Mouse (Mus musculus) CD4-positive, CD25-positive, alpha-beta regulatory T cell, adult 2 months (primary cell): Measurements from ENCODE around the gene Mapk6.
A peak's percentile ranks its signal among the peaks of the same experiment; 100 is the strongest.
"Not testable (repeated sequence)": the region's sequence is repeated elsewhere in the genome, so short reads cannot be mapped to it uniquely, and the experiment has no call there.

Experiments
- DNase-seq: peaks from one replicate; pipeline ENCODE4 v3.0.0-alpha.2; 2012; ENCODE audit warnings: low read depth, low spot score

Gene Mapk6

DNA sequence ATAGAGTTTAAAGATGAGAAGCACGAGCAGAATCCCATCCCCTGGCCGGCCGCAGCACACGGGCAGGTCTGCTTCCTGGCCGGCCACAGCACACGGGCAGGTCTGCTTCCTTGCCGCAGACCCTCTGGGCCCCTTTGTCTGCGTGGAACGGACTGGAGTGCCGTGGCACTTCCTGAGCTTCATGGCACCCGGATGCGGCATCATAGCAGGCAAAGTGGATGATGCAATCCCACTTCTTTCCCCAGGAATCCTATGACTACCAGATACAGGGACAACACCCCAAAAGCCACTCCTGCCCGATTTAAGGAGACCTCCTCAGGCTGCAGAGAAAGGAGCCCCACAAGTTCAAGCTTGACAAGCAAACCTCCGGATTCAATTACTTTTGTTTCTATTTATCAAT is 27.0 kb downstream of the Mapk6 start:
- no peak for DNase-seq

DNA sequence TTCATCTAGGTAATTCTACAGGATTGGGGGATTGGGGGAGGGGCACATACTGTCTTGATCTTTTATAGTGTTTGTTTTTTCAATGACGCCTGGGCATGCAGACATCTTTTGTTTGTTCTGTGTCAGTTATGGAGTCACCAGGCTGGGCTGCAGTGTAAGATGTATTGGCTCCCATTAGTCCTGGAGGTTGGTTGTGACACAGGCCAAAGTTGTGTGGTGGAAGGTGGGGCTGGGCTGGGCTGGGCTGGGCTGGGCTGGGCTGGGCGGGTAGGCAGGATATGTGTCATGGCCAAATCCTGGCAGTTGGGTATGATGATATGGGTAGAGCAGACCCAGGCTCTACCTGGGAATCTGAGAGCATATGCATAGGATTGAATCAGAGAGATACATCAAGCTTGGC is 31.0 kb downstream of the Mapk6 start:
- DNase-seq, result no peak

DNA sequence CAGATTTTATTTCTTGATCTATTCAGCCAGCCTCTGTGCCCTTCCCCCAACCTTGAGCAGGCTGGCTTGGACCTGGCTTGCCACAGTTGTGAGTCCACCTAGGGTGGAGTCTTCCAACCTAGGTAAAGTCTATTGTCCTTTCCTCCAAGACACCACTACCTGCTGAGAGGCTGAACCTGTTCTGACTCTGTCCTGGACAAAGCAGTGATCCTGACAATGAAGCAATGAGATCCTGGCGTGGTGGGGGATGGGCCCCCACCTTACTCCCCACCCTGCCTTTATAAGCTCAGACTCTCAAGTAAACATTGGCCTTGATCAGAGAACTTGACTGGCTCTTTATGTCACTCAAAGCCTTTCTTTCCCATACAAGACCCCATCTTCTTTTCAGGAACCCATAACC is 33.4 kb downstream of the Mapk6 start:
- no peak for DNase-seq

DNA sequence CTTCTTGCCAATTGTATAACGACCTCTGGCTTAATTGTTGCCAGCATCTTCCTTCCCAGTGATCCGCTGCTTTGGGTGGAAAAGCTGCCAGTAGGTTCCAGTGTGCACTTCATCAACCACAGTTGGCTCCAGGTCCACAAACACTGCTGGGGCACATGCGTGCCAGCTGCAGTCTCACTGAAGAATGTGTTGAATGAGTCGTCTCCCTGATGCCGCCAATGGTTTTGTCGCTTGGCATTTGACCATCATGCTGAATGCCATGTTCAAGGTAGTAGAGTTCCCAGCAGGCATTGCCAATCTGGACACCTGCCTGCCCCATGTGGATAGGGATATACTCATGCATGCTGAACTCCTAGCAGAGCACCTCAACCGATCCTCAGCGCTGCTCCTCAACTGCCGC is 34.2 kb downstream of the Mapk6 start:
- no peak for DNase-seq

DNA sequence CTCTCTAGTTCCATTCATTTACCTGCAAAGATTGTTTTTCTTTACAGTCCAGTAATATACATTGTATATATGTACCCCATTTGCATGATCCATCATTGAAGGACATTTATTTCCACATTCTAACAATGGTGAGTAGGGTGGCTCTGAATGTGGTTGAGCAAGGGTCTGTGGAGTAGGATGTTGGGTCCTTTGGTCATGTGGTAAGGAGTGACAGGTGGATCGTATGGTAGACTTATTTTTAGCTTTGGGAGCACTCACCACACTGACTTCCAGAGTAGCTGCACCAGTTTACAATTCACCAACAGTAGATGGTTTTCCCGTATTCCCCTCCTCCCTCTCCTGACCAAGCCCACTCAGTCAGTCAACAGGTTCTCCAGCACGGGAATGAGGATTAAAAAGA is 41.0 kb downstream of the Mapk6 start:
- DNase-seq, result no peak

DNA sequence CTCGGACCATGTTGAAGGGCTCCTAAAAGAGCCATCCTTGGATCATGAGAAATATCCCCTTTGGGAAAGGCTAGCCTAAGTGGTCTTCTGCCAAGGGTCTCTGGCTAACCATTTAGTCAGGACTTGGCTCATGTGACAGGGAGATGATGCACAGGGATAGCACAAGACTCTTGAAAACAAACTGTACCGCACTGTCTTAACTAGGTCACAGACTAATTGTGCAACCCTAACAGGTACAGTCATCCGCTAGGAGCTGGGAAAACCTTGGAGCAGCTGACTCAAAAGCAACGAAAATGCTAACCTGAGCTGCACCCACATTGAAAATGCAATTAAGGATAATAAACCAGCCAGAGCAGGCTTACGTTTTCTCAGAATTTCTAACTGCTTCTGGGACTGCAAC is 43.6 kb downstream of the Mapk6 start:
- no peak for DNase-seq

DNA sequence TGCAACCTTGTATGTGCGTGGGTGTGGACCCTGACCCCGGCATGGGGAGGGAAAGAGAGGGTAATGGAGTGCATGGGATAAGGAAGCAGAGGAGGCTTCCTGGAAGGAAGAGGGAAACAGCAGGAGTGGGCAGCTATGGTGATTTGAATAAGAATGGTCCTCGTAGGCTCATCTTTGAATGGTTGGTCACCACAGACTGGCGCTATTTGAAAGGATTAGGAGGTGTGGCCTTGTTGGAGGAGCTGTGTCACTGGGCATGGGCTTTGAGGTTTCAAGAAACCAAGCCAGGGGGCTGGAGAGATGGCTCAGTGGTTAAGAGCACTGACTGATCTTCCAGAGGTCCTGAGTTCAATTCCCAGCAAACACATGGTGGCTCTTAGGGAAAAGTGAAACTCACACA is 44.6 kb downstream of the Mapk6 start:
- no peak for DNase-seq

DNA sequence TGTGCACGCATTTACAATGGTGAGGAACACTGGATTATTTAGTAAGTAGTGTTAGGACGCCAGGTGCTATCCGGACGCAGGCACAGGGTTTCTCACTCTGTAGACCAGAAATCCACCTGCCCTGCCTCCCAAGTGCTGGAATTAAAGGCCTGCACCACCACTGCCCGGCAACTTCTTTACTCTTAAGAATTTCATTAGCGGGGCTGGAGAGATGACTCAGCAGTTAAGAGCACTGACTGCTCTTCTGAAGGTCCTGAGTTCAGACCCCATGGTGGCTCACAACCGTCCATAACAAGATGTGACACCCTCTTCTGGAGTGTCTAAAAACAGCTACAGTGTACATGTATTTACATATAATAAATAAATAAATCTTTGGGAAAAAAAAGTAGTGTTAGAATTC is 46.1 kb downstream of the Mapk6 start:
- not testable (repeated sequence) for DNase-seq

DNA sequence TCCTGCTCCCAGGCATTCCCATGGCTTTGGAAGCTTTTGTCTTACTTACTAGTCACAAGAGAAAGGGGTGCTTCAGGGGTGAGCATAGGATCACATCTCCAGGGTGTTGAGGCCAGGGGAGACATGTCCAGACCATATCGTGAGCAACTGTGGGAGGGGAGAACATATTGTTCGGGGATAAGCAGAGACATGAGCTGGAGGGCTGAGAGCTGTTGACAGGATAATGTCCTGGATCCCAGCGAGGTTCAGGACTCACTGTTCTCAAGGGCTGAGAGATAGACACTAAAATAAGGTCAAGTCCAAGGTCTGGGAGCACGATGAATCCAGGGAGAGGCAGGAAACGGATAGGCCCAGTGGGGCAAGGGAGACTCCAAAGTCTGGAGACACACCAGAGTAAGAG is 46.8 kb downstream of the Mapk6 start:
- DNase-seq, result no peak

DNA sequence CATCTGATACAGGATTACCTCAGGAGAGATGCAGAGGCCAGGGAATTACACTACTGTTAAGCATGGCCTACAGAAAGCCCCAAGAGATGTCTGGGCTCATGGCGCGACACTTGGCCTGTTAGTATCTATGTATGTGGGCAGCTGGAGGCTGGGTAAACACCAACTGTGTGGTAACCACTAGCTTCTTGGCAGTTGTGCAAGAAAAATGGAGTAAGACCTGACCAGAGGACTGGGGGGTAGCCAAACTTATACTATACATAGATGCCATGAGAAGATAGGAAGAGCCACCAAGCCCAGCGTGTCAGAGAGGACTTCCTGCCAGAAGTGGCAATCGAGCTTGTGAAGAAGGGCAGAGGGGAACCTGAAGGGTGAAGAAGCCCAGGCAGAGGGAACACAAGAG is 47.6 kb downstream of the Mapk6 start:
- no peak for DNase-seq

DNA sequence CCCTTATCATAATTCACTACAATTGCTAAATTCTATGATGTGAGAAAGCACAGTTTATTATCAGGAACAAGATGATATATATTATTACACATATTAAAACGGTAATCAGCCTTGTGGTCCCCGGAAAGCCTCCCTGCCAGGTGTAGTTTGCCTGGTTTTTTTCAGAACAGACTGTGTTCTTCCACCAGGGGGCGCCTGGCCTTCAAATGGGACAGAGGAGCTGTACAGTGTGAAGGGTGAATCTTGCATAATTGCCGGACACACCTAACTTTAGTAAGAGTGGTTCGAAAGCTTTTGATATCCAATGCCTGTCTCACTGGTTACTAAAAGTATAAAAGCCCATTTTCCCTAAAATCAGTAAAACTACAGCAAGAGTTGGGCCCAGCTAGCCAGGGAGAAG is 48.1 kb downstream of the Mapk6 start:
- DNase-seq, result peak; percentile 86

DNA sequence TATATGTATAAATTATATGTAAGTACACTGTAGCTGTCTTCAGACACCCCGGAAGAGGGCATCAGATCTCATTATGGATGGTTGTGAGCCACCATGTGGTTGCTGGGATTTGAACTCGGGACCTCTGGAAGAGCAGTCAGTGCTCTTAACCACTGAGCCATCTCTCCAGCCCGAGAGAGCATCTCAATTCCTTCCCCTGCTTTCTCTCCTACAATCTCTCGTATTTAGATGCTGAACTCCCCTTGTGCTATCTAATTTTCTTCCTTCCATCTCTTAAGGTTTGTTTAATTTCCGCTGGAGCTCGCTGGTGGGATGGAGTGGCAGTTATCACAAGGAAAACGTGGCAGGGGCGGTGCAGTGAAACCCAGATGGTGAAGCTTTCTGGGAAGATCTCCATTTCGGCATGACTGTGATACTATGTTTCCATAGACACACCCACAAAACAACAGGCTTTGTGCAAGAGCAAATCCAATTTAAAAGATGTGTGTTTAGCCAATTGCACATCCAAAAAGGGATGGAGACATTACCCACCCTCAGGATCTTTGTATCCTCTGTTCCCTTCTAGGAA is 52.6 kb downstream of the Mapk6 start:
- DNase-seq, result no peak

DNA sequence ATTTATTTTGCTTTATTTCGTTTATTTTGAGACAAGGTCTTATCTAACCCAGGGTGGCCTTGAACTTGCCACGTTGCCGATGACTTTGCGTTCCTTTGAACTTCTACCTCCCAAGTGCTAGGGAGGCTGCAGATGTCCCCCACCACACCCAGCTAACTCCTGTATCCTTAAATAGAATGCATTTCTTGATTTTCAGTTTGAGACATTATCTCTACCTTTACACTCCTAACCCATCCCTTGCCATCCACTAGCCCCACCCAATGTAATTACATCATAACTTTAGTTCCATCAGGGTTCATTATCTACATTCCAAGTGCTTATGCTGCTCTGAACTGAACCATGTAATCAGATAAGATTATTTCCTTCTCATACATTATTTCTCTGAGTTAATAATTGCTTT is 54.0 kb downstream of the Mapk6 start:
- no peak for DNase-seq

DNA sequence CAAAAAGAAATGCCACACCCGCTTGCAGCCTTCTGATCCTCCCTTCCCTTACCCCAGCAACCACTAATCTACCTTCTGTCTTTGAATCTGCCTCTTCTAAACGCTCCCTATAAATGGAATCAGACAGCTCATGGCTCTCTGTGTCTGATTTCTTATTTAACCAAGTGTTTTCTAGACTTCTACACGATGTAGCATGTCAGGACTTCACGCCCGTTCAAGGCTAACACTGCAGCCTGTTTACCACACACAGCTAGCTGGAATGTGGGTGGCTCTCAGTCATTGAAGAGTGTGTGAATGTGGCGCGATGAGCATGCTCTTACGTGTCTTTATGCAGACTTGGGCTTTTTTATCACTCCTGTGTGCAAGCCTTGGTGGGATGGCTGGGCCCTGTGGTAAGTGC is 56.7 kb downstream of the Mapk6 start:
- no peak for DNase-seq

DNA sequence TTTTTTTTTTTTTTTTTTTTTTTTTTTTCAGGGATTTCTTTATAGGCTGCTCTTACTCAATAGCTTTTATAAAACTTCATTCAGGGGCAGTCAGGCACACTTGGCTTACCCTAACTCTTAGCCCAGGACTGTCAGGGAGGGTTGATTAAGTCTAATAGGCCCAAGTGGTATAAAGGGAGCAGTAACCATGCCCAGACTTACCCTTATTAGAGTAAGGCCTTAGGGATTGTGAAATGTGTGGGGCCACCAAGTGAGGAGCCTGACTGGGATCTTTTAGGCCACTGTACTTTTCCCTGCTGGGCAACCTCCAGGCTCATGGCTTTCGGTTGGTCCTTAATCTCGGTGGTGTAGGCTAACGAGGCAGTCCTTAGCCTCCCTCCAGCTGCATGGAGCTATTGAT is 61.2 kb downstream of the Mapk6 start:
- DNase-seq, result no peak

DNA sequence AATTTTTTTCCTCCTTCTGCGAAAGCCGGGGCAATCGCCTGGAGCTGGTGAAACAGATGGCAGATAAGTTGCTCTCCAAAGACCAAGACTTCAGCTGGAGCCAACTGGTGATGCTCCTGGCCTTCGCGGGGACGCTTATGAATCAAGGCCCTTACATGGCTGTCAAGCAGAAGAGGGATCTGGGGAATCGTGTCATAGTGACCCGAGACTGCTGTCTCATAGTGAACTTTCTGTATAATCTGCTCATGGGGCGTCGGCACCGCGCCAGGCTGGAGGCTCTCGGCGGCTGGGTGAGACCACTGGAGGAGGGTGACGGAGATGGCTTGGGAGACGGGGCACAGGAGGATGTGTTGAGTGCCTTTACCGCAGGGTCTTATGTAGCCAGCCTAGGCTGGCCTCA is 61.7 kb downstream of the Mapk6 start:
- no peak for DNase-seq

DNA sequence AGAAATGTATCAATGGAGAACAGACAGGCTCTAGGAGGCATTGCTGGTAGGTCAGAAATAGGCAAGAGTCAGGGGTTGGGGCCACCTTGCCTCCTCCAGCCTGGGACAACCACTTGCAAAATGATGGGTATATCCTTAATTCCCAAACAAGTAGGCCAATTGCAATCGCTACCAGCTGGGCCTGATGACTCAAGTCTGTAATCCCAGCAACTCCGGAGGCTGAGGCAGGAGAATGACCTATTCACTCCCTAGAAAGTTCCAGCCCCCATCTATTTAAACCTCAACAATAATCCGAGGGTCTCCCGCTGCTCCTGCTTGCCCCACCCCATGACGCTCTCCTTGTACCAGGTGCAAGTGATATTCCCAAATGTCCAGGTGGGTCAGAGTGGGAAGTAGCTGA is 62.3 kb downstream of the Mapk6 start, which contains the start of gene Bcl2l10:
Gene Bcl2l10, plus strand, starts transcription at position 301 of the 400 bp plus-strand sequence.
- no peak for DNase-seq

DNA sequence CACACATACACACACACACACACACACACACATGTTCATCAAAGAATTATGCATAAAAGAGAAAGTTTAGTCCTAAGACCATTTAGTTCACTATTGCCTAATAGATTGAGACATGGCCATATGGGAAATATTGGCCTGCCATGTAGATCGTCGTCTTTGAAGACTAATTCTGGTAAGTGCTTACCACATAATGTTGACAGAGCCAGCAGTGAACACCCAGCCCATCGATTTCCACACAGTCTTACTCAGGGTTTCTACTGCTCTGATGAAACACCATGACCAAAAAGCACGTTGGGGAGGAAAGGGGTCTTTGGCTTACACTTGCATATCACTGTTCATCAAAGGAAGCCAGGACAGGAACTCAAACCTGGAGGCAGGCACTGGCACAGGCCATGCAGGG is 67.4 kb downstream of the Mapk6 start:
- DNase-seq, result no peak

DNA sequence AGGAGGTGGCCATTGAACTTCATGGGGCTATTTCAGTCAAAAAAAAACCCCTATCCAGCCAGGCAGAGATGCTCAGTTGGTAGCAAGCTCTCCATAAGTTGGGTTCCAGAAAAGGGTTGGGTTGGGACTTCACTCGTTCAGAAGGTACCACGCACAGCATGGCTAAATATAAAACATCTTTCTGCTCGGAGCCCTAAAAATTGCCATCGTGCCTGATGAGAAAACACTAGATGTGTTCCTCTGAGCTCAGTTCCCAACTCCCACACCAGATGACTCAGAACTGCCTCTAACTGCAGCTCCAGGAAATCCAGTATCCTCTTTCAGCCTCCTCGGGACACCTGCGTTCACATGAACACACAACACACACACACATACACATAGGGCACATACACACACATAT is 71.8 kb downstream of the Mapk6 start:
- no peak for DNase-seq

DNA sequence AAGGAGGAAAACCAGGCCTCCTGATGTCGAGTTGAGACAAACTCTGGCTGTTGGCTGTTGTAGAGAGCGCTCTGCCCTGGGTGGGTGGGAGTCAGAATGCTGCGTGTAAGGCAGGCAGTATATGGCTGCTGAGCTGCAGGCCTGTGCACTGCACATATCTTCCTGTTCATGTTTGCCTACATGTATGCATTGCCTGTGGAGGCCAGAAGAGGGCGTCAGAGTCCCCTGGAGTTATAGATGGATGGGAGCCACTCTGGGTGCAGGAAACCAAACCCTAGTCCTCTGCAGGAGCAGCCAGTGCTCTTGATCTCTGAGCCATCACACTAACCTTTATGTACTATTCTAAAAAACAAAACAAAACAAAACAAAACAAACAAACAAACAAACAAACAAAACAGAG is 75.4 kb downstream of the Mapk6 start:
- DNase-seq, result no peak

DNA sequence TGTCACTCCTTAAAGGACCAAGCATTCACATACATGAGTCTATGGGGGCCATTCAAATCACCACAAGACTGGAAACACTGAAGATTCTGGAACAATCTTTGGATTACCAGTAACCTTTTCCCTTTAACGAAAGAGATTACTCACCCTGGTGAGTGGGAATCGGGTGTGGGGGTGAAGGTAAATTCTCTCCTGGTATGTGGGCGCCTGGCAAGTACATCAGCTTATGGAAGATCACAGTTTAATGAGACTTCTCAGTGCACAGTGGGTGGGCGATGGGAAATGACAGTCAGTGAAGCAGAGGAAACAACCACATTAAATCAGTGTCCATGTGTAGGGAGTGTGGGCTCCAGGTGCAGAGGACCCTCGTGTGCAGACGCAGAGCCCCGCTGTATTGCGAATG is 79.0 kb downstream of the Mapk6 start:
- no peak for DNase-seq

DNA sequence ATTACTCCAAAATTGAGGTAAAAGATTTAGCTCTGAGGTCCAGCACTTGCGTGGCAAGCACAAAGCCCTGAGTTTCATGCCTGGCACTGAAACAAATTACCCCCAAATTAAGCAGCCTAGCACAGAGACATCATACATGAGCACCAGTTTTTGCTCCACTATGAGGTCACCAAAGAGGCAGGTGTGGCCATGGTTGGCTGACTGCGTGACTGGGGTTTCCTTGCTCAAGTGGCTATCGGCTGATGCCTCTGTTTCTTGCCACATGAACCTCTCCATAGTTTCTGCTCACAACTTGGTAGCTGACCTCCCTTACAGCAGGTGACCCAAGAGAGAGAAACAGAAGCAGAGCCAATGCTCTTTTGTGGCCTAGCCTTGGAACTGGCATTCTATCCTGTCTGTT is 81.8 kb downstream of the Mapk6 start:
- DNase-seq, result no peak

DNA sequence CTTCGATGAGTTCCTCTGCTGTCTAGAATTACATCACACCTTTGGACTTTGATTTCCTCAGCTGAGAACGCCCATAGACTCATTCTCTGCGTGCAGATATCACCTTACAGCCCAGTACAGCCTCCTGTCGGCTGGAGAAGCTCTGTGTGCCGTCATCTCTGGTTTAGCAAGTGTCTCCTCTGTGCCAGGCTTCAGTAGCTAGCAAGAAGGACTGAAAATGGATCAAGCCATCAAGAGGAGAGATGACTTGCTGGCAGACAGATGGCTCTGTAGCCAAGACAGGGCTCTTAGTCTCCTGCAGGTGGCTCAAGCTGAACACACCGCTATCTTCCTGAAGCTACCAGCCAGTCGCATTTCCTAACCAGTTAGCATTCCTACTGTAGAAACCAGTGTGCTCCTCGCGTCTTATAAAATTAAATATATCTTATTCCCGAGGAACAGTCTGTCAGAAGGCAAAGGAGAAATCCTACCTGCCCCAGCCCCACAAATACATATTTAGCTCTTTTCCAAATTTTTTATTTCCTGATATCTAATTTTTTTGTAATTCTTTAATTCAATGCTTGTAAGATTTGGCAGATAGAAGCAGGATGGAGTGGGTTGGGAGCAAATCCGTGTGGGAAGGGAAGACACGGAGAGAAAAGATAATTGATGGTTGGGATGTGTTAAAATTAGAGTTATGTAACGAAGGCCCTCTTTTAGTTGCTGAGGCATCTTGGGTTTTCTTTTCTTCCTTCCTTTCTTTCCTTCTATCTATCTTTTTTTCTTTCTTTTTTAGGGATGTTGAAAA is 87.5 kb downstream of the Mapk6 start:
- DNase-seq, result no peak

DNA sequence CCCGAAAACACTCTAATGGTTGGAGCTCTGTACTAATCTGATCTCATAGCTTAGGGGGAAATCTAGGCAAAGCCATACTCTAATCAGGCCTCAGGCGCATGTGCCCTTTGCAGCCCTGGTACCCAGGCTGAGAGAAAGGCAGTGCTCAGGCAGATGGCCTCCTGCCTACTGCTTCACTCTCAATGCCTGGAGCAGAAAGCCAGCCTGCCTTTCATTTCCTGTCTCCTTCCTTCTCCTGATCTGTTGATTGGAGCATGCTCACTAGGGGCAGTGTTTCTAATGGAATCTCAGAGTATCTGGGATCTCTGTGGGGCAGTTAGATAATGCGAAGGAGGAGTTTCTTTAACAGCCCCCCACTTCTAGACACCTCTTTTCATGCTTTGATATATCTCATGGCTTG is 90.4 kb downstream of the Mapk6 start:
- DNase-seq, result no peak
